Mouse (Mus musculus): ENCODE measurements at regions not wholly inside any gene's neighbourhood (a gene's known extent, or its start where the extent isn't known, plus 50 kb on each side); places are given as distances from the start of the nearest gene placed in this dataset.

DNA sequence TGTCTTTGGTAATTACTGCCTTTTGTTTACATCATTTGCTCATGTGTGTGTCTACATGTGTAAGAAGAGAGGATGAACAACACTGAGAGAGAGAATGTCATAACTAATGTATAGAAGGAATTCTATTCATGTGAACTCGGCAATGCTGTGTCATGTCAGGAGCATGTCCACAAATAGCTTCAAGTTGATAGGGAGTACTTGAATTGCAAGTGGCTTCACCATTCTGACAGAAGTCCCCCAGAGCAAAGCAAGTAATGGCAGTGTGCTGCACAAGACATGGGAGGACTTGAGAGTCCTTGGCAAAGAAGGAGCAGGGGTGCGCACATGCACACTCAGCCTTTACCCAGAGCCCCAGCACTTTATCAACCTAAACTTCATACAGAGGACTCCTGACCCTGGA lies 919.9 kb upstream of the Tenm2 start:
- no peak overlapping the region for H3K4me3 ChIP-seq (ENCODE audit: insufficient read depth, low read depth, low read length)
- TF ChIP-seq POLR2A (IDR thresholded peaks at IDR 0.05; ENCODE audit: insufficient read depth, low read depth, low read length) (no peak), CTCF (IDR thresholded peaks at IDR 0.05; ENCODE audit: insufficient read depth, low read depth, low read length) (no peak)
- no peaks in the 10 kb centered on the region for H3K4me1 ChIP-seq (ENCODE audit: control insufficient read depth, insufficient read depth, low read length)
- H3K27ac ChIP-seq (ENCODE audit: insufficient read depth, low read depth, low read length) = no peak overlapping the region
- 90% methylated on average over 2 of the region's 2 CpGs for WGBS

DNA sequence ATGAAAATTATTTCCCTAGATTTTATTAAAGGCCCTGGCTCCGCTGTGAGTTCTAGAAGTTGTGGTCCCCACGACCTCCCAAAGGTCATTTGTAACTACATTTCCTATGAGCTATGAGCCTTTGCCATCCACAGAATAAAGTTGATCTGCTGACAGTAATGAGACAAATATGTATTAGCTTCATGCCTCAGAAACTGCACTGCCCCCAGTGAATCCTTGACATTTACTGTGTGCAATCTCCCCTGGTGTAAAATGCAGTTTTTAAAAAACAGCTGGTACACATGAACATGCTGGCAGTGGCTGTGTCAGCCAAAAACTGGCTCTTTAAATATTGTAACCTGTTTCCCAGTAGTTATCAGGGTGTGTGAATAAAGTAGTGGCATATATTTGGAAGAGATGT lies 907.7 kb upstream of the Tenm2 start:
- no peak overlapping the region for H3K4me3 ChIP-seq (ENCODE audit: insufficient read depth, low read depth, low read length)
- no peak overlapping the region for H3K27ac ChIP-seq (ENCODE audit: insufficient read depth, low read depth, low read length)
- TF ChIP-seq CTCF (IDR thresholded peaks at IDR 0.05; ENCODE audit: insufficient read depth, low read depth, low read length) (no peak), POLR2A (IDR thresholded peaks at IDR 0.05; ENCODE audit: insufficient read depth, low read depth, low read length) (no peak)
- H3K4me1 ChIP-seq (ENCODE audit: control insufficient read depth, insufficient read depth, low read length) = no peaks in the 10 kb centered on the region
- 89% methylated on average over 2 of the region's 2 CpGs for WGBS

GRCm38 (mm10) chr11:38128851-38129250 lies 893.1 kb upstream of the Tenm2 start:
- H3K27ac ChIP-seq (ENCODE audit: insufficient read depth, low read depth, low read length) = no peak overlapping the region
- H3K4me3 ChIP-seq (ENCODE audit: insufficient read depth, low read depth, low read length) = no peak overlapping the region
- H3K4me1 ChIP-seq (ENCODE audit: control insufficient read depth, insufficient read depth, low read length) = no peaks in the 10 kb centered on the region
- no peak for TF ChIP-seq POLR2A (IDR thresholded peaks at IDR 0.05; ENCODE audit: insufficient read depth, low read depth, low read length)
- TF ChIP-seq CTCF (IDR thresholded peaks at IDR 0.05; ENCODE audit: insufficient read depth, low read depth, low read length) = no peak

GRCm38 (mm10) chr11:38123789-38124330 lies 888.1 kb upstream of the Tenm2 start:
- Histone ChIP-seq H3K4me1 (ENCODE audit: control insufficient read depth, insufficient read depth, low read length) (no peaks in the 10 kb centered on the region), H3K4me3 (ENCODE audit: insufficient read depth, low read depth, low read length) (no peak overlapping the region), H3K27ac (ENCODE audit: insufficient read depth, low read depth, low read length) (no peak overlapping the region)
- TF ChIP-seq CTCF (IDR thresholded peaks at IDR 0.05; ENCODE audit: insufficient read depth, low read depth, low read length) = no peak
- TF ChIP-seq POLR2A (IDR thresholded peaks at IDR 0.05; ENCODE audit: insufficient read depth, low read depth, low read length) = no peak
- WGBS = 89% methylated on average over 2 of the region's 2 CpGs

DNA sequence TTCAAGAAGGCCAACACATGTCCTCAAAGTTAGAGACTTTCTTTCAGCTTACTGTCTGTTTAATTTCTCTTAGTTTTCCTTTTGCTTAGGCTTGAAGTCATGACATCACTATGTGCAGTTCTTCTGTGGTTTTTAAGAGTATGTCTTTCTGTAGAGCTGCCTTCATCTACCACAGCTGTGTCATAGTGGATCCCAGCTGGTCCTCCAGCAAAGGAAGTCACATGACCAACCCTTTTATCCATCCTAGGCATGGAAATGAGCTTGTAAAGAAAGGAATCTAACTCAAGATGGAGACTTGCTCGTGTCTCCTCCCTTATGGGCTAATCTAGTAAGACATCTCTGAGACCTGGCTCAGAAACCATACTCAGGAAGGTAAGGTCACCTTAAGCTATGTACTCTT lies 886.7 kb upstream of the Tenm2 start:
- H3K27ac ChIP-seq (ENCODE audit: insufficient read depth, low read depth, low read length) = no peak overlapping the region
- WGBS = 59% methylated on average over 1 of the region's 1 CpGs
- no peaks in the 10 kb centered on the region for H3K4me1 ChIP-seq (ENCODE audit: control insufficient read depth, insufficient read depth, low read length)
- H3K4me3 ChIP-seq (ENCODE audit: insufficient read depth, low read depth, low read length) = no peak overlapping the region
- TF ChIP-seq CTCF (IDR thresholded peaks at IDR 0.05; ENCODE audit: insufficient read depth, low read depth, low read length) (no peak), POLR2A (IDR thresholded peaks at IDR 0.05; ENCODE audit: insufficient read depth, low read depth, low read length) (no peak)

GRCm38 (mm10) chr11:38121051-38121616 lies 885.4 kb upstream of the Tenm2 start:
- H3K27ac ChIP-seq (ENCODE audit: insufficient read depth, low read depth, low read length) = no peak overlapping the region
- TF ChIP-seq CTCF (IDR thresholded peaks at IDR 0.05; ENCODE audit: insufficient read depth, low read depth, low read length) (no peak), POLR2A (IDR thresholded peaks at IDR 0.05; ENCODE audit: insufficient read depth, low read depth, low read length) (no peak)
- 25% methylated on average over 8 of the region's 8 CpGs for WGBS
- no peaks in the 10 kb centered on the region for H3K4me1 ChIP-seq (ENCODE audit: control insufficient read depth, insufficient read depth, low read length)
- H3K4me3 ChIP-seq (ENCODE audit: insufficient read depth, low read depth, low read length) = no peak overlapping the region

- H3K4me3 ChIP-seq (ENCODE audit: insufficient read depth, low read depth, low read length) = no peak overlapping the region
- 58% methylated on average over 5 of the region's 5 CpGs for WGBS
- H3K27ac ChIP-seq (ENCODE audit: insufficient read depth, low read depth, low read length) = no peak overlapping the region
- H3K4me1 ChIP-seq (ENCODE audit: control insufficient read depth, insufficient read depth, low read length) = no peaks in the 10 kb centered on the region
- TF ChIP-seq CTCF (IDR thresholded peaks at IDR 0.05; ENCODE audit: insufficient read depth, low read depth, low read length) = no peak
- TF ChIP-seq POLR2A (IDR thresholded peaks at IDR 0.05; ENCODE audit: insufficient read depth, low read depth, low read length) = no peak
Observed at GRCm38 (mm10) chr11:38117741-38118140, 882.0 kb upstream of the Tenm2 start.

DNA sequence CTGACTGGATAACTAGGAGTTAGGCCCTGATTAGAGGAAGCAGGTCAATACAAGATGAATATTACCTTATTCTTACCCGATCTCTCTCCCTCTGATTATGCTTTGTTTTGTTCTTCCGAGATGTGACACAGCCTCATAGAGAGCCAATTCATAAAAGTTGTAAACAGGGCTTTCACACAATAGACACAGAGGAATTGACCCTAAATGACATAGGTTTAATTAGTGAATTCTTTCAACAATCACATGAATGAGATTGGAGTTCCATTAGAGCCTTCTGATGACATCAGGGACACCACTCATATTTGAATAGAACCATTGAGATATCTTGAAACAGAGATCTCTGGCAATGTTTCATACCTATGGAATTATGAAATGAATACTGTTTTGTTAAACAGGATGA lies 856.4 kb upstream of the Tenm2 start:
- Histone ChIP-seq H3K27ac (ENCODE audit: insufficient read depth, low read depth, low read length) (no peak overlapping the region), H3K4me1 (ENCODE audit: control insufficient read depth, insufficient read depth, low read length) (no peaks in the 10 kb centered on the region), H3K4me3 (ENCODE audit: insufficient read depth, low read depth, low read length) (no peak overlapping the region)
- 77% methylated on average over 2 of the region's 2 CpGs for WGBS
- TF ChIP-seq POLR2A (IDR thresholded peaks at IDR 0.05; ENCODE audit: insufficient read depth, low read depth, low read length) (no peak), CTCF (IDR thresholded peaks at IDR 0.05; ENCODE audit: insufficient read depth, low read depth, low read length) (no peak)

DNA sequence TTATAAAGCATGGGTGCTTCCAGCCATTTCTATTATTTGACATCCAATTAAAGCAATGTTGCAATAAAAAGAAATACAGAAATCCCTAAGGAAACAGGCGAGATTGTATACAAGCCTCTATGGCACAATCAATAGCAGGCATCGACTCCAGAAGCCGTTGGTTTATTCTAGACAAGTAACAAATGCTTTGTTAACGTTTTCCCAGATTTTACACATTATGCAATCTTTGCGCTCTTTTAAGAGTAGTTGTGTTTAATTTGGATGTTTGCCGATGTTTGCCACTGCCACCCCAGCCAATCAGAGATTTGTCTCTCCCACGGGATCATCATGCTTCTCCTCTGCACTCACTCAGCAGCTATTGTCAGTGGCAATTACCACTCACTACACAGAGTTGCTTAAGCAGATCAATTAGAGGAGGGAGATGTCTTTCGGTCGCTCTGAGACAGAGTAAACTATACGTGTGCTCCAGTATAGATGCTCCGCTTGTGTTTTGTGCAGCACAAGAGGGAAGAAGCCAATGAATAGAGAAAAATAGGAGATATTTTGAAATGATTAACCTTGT lies 839.5 kb upstream of the Tenm2 start:
- H3K27ac ChIP-seq (ENCODE audit: insufficient read depth, low read depth, low read length) = no peak overlapping the region
- TF ChIP-seq CTCF (IDR thresholded peaks at IDR 0.05; ENCODE audit: insufficient read depth, low read depth, low read length) (no peak), POLR2A (IDR thresholded peaks at IDR 0.05; ENCODE audit: insufficient read depth, low read depth, low read length) (no peak)
- no peak overlapping the region for H3K4me3 ChIP-seq (ENCODE audit: insufficient read depth, low read depth, low read length)

More for the DNA sequence above, 839.5 kb upstream of the Tenm2 start:
- no peaks in the 10 kb centered on the region for H3K4me1 ChIP-seq (ENCODE audit: control insufficient read depth, insufficient read depth, low read length)
- WGBS = 40% methylated on average over 11 of the region's 11 CpGs

Measured in olfactory bulb, adult 2 months (tissue).